Mouse (Mus musculus): Measurements from ENCODE around the gene Plaa. TPM values are rescaled to one million over a fixed set of nuclear protein-coding genes. Genes with fewer than 3 reads are reported as not detected.
A peak's percentile ranks its signal among the peaks of the same experiment; 100 is the strongest.

Gene Plaa
- polyA plus RNA-seq, 1 experiment from 2014 or later: 72.8 TPM

GRCm38 (mm10) chr4:94559266-94559665, 43.8 kb downstream of the Plaa start:
- H3K4me3 ChIP-seq (ENCODE audit: low read depth, low read length): no peak overlapping the region
- no peak for ATAC-seq (ENCODE audit: low read depth)
- no peak overlapping the region for H3K4me2 ChIP-seq (ENCODE audit: low read depth, low read length)
- no peaks in the 10 kb centered on the region for H3K36me3 ChIP-seq (ENCODE audit: control insufficient read depth, insufficient read depth, low read length)
- H3K9ac ChIP-seq (replicated peaks; ENCODE audit: low read depth, low read length): no peak overlapping the region
- WGBS: 23% methylated on average over 2 of the region's 2 CpGs
- peaks cover 9% of the 10 kb centered on the region for H3K4me1 ChIP-seq (ENCODE audit: control insufficient read depth, insufficient read depth, low read length)
- peaks cover 2% of the 10 kb centered on the region; the same call in 1 of the 2 replicates for H3K27me3 ChIP-seq (ENCODE audit: control insufficient read depth, insufficient read depth, low read length)
- no peak overlapping the region for H3K27ac ChIP-seq (ENCODE audit: low read depth, low read length)
- no peaks in the 10 kb centered on the region for H3K9me3 ChIP-seq (ENCODE audit: control insufficient read depth, low read length)

GRCm38 (mm10) chr4:94557145-94557544, 45.9 kb downstream of the Plaa start:
- peaks cover 2% of the 10 kb centered on the region; the same call in 1 of the 2 replicates for H3K27me3 ChIP-seq (ENCODE audit: control insufficient read depth, insufficient read depth, low read length)
- H3K4me3 ChIP-seq (ENCODE audit: low read depth, low read length): peak overlapping the region; percentile 96
- H3K27ac ChIP-seq (ENCODE audit: low read depth, low read length): no peak overlapping the region
- no peaks in the 10 kb centered on the region for H3K9me3 ChIP-seq (ENCODE audit: control insufficient read depth, low read length)
- WGBS: 83% methylated on average over 7 of the region's 7 CpGs
- peak overlapping the region; percentile 38; the same call in 1 of the 2 replicates for H3K4me2 ChIP-seq (ENCODE audit: low read depth, low read length)
- H3K9ac ChIP-seq (replicated peaks; ENCODE audit: low read depth, low read length): no peak overlapping the region
- 0 out of 2 replicates have a peak, but pooled peaks have one; percentile 2 for ATAC-seq (ENCODE audit: low read depth)
- H3K36me3 ChIP-seq (ENCODE audit: control insufficient read depth, insufficient read depth, low read length): no peaks in the 10 kb centered on the region
- H3K4me1 ChIP-seq (ENCODE audit: control insufficient read depth, insufficient read depth, low read length): peaks cover 9% of the 10 kb centered on the region

DNA sequence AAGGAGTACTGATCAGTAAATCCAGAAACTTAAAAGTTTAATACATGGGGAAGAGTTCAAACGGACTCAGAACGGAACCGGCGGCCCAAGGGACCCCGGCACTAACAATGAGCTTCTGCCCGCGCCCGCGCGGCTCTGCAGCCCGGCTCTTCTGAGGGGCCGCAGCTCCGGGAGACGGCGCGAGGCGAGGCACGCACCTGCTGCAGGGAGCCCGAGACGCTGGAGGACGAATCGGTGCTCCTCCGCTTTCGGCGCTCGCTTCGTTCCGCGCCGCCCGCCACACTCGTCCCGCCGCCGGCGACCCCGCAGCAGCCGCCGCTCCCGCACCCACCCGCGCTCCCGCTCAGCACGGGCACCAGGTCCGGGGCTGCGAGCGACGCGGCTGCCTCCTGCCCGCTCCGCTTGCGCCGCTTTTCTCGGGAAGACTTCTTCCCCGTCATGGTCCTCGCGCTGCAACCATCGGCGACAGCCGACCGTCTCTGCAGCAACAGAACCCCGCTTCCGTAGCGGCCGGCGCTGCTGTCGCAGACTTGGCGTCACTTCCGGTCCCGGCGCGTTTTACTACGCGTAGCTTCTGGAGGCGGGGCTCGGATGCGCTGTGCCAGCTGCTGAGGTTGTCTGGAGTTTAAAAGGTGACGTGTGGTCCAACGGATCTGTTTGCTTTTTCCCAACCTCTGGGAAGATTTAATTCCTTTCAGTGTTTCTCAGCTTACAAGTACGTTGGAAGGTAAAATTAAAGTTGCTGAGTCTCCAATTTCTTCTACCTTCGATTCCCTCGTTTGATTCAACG, 46.6 kb downstream of the Plaa start, which contains the start of the genes Gm10306 and Caap1:
TSS of gene Gm10306 (plus strand) at position 282 of the 790 bp plus-strand sequence.
TSS of gene Caap1 (minus strand) at position 532 of the 790 bp plus-strand sequence.
- Histone ChIP-seq H3K9ac (replicated peaks; ENCODE audit: low read depth, low read length) (peak within 1 kb of the TSS; percentile 87), H3K4me3 (ENCODE audit: low read depth, low read length) (peak within 1 kb of the TSS; percentile 96), H3K9me3 (ENCODE audit: control insufficient read depth, low read length) (no peaks in the 10 kb centered on the region), H3K36me3 (ENCODE audit: control insufficient read depth, insufficient read depth, low read length) (no peaks in the 10 kb centered on the region), H3K27ac (ENCODE audit: low read depth, low read length) (peak within 1 kb of the TSS; percentile 89), H3K4me2 (ENCODE audit: low read depth, low read length) (peak within 1 kb of the TSS; percentile 55), H3K27me3 (ENCODE audit: control insufficient read depth, insufficient read depth, low read length) (peaks cover 2% of the 10 kb centered on the region; the same call in 1 of the 2 replicates), H3K4me1 (ENCODE audit: control insufficient read depth, insufficient read depth, low read length) (peaks cover 9% of the 10 kb centered on the region)
- 1% methylated on average over 82 of the region's 83 CpGs for WGBS
- ATAC-seq (ENCODE audit: low read depth): peak; percentile 98

GRCm38 (mm10) chr4:94554955-94555494, 48.0 kb downstream of the Plaa start:
- ATAC-seq (ENCODE audit: low read depth): no peak
- Histone ChIP-seq H3K9ac (replicated peaks; ENCODE audit: low read depth, low read length) (no peak overlapping the region), H3K9me3 (ENCODE audit: control insufficient read depth, low read length) (no peaks in the 10 kb centered on the region), H3K27ac (ENCODE audit: low read depth, low read length) (no peak overlapping the region), H3K4me1 (ENCODE audit: control insufficient read depth, insufficient read depth, low read length) (peaks cover 9% of the 10 kb centered on the region), H3K36me3 (ENCODE audit: control insufficient read depth, insufficient read depth, low read length) (no peaks in the 10 kb centered on the region), H3K4me2 (ENCODE audit: low read depth, low read length) (peak overlapping the region; percentile 55), H3K4me3 (ENCODE audit: low read depth, low read length) (no peak overlapping the region), H3K27me3 (ENCODE audit: control insufficient read depth, insufficient read depth, low read length) (peaks cover 2% of the 10 kb centered on the region; the same call in 1 of the 2 replicates)
- WGBS: 90% methylated on average over 5 of the region's 5 CpGs

- no peaks in the 10 kb centered on the region for H3K9me3 ChIP-seq (ENCODE audit: control insufficient read depth, low read length)
- H3K4me2 ChIP-seq (ENCODE audit: low read depth, low read length): no peak overlapping the region
- no peak overlapping the region for H3K4me3 ChIP-seq (ENCODE audit: low read depth, low read length)
- peaks cover 15% of the 10 kb centered on the region for H3K36me3 ChIP-seq (ENCODE audit: control insufficient read depth, insufficient read depth, low read length)
- no peaks in the 10 kb centered on the region for H3K4me1 ChIP-seq (ENCODE audit: control insufficient read depth, insufficient read depth, low read length)
- H3K9ac ChIP-seq (replicated peaks; ENCODE audit: low read depth, low read length): no peak overlapping the region
- no peaks in the 10 kb centered on the region for H3K27me3 ChIP-seq (ENCODE audit: control insufficient read depth, insufficient read depth, low read length)
- WGBS: 36% methylated on average over 7 of the region's 7 CpGs
- no peak overlapping the region for H3K27ac ChIP-seq (ENCODE audit: low read depth, low read length)
- ATAC-seq (ENCODE audit: low read depth): no peak
These were observed 58.7 kb downstream of the Plaa start for GRCm38 (mm10) chr4:94544321-94544720.

GRCm38 (mm10) chr4:94543041-94543440, 60.0 kb downstream of the Plaa start:
- no peak for ATAC-seq (ENCODE audit: low read depth)
- WGBS: 95% methylated on average over 4 of the region's 4 CpGs
- no peak overlapping the region for H3K4me3 ChIP-seq (ENCODE audit: low read depth, low read length)
- H3K36me3 ChIP-seq (ENCODE audit: control insufficient read depth, insufficient read depth, low read length): peaks cover 15% of the 10 kb centered on the region
- no peak overlapping the region for H3K27ac ChIP-seq (ENCODE audit: low read depth, low read length)
- H3K9me3 ChIP-seq (ENCODE audit: control insufficient read depth, low read length): no peaks in the 10 kb centered on the region
- no peak overlapping the region for H3K4me2 ChIP-seq (ENCODE audit: low read depth, low read length)
- no peaks in the 10 kb centered on the region for H3K27me3 ChIP-seq (ENCODE audit: control insufficient read depth, insufficient read depth, low read length)
- no peaks in the 10 kb centered on the region for H3K4me1 ChIP-seq (ENCODE audit: control insufficient read depth, insufficient read depth, low read length)
- H3K9ac ChIP-seq (replicated peaks; ENCODE audit: low read depth, low read length): no peak overlapping the region

DNA sequence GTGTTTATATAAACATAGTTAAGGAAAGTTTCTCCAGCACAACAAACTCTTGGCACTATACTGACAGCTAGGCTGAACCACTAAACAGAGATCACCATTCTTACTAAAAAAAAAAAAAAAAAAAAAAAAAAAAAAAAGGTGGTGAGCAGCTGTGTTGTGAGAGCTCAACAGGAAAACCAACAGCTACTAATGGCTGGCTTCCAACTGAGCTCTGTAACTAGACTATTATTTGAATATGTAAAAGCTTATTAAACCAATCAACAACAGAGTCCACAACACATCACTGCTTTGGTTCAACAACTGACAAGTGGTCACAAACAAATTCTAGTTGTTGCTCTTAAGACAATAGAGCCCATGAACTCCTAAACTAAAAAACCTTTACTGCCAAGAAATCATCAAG, 69.8 kb downstream of the Plaa start:
- no peaks in the 10 kb centered on the region for H3K4me1 ChIP-seq (ENCODE audit: control insufficient read depth, insufficient read depth, low read length)
- no peaks in the 10 kb centered on the region for H3K9me3 ChIP-seq (ENCODE audit: control insufficient read depth, low read length)
- H3K27ac ChIP-seq (ENCODE audit: low read depth, low read length): no peak overlapping the region
- no peaks in the 10 kb centered on the region for H3K27me3 ChIP-seq (ENCODE audit: control insufficient read depth, insufficient read depth, low read length)
- no peak overlapping the region for H3K4me3 ChIP-seq (ENCODE audit: low read depth, low read length)
- no peak overlapping the region for H3K4me2 ChIP-seq (ENCODE audit: low read depth, low read length)
- no peaks in the 10 kb centered on the region for H3K36me3 ChIP-seq (ENCODE audit: control insufficient read depth, insufficient read depth, low read length)
- ATAC-seq (ENCODE audit: low read depth): no peak
- no peak overlapping the region for H3K9ac ChIP-seq (replicated peaks; ENCODE audit: low read depth, low read length)

- no peak for ATAC-seq (ENCODE audit: low read depth)
- no peak overlapping the region for H3K4me3 ChIP-seq (ENCODE audit: low read depth, low read length)
- no peak overlapping the region for H3K27ac ChIP-seq (ENCODE audit: low read depth, low read length)
- H3K9ac ChIP-seq (replicated peaks; ENCODE audit: low read depth, low read length): no peak overlapping the region
- H3K4me2 ChIP-seq (ENCODE audit: low read depth, low read length): no peak overlapping the region
- H3K9me3 ChIP-seq (ENCODE audit: control insufficient read depth, low read length): no peaks in the 10 kb centered on the region
- WGBS: 86% methylated on average over 1 of the region's 1 CpGs
- no peaks in the 10 kb centered on the region for H3K36me3 ChIP-seq (ENCODE audit: control insufficient read depth, insufficient read depth, low read length)
- no peaks in the 10 kb centered on the region for H3K27me3 ChIP-seq (ENCODE audit: control insufficient read depth, insufficient read depth, low read length)
- no peaks in the 10 kb centered on the region for H3K4me1 ChIP-seq (ENCODE audit: control insufficient read depth, insufficient read depth, low read length)
These were observed 73.6 kb downstream of the Plaa start for GRCm38 (mm10) chr4:94529448-94529847.

DNA sequence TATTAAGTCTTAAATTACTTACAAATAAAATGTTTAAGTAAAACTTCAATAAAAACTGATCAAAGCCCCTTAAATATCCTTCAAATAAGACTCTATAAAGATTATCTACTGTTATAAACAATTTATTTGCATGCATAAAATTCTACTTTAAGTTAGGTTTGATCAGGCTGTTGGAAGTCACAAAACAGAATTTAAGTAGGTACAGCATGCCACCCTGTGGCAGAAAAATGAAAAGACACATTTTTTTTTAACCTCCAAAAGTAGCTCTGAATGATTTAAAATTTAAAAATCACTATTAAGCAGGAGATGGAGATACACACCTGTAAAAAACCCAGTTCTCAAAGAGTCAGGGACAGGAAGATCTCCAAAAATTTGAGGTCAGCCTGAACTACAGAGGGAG, 79.7 kb downstream of the Plaa start:
- H3K4me2 ChIP-seq (ENCODE audit: low read depth, low read length): no peak overlapping the region
- H3K27ac ChIP-seq (ENCODE audit: low read depth, low read length): no peak overlapping the region
- H3K27me3 ChIP-seq (ENCODE audit: control insufficient read depth, insufficient read depth, low read length): no peaks in the 10 kb centered on the region
- H3K9me3 ChIP-seq (ENCODE audit: control insufficient read depth, low read length): no peaks in the 10 kb centered on the region
- ATAC-seq (ENCODE audit: low read depth): no peak
- no peaks in the 10 kb centered on the region for H3K36me3 ChIP-seq (ENCODE audit: control insufficient read depth, insufficient read depth, low read length)
- no peak overlapping the region for H3K9ac ChIP-seq (replicated peaks; ENCODE audit: low read depth, low read length)
- no peak overlapping the region for H3K4me3 ChIP-seq (ENCODE audit: low read depth, low read length)
- H3K4me1 ChIP-seq (ENCODE audit: control insufficient read depth, insufficient read depth, low read length): no peaks in the 10 kb centered on the region

Data from neural tube, embryonic 14.5 days (tissue).